Mouse (Mus musculus): ENCODE results near the gene Grid2ip. TPM values are rescaled to one million over a fixed set of nuclear protein-coding genes. Genes with fewer than 3 reads are reported as not detected.

Grid2ip gene
- polyA plus RNA-seq, 1 experiment, result not detected

- no peak overlapping the region for H3K27ac ChIP-seq (ENCODE audit: insufficient read depth, low read depth, low read length)
- WGBS, result 27% methylated on average over 28 of the region's 28 CpGs
- H3K4me3 ChIP-seq (ENCODE audit: insufficient read depth, low read depth, low read length), result no peak overlapping the region
- H3K4me1 ChIP-seq (ENCODE audit: control insufficient read depth, insufficient read depth, low read length), result peaks cover 18% of the 10 kb centered on the region
- no peak for TF ChIP-seq POLR2A (IDR thresholded peaks at IDR 0.05; ENCODE audit: insufficient read depth, low read depth, low read length)
- TF ChIP-seq CTCF (IDR thresholded peaks at IDR 0.05; ENCODE audit: insufficient read depth, low read depth, low read length), result no peak
These were observed 426 bp downstream of the Grid2ip start for GRCm38 (mm10) chr5:143357564-143357963.

GRCm38 (mm10) chr5:143359263-143359662 lies 2.1 kb downstream of the Grid2ip start:
- Histone ChIP-seq H3K4me3 (ENCODE audit: insufficient read depth, low read depth, low read length) (no peak overlapping the region), H3K4me1 (ENCODE audit: control insufficient read depth, insufficient read depth, low read length) (peaks cover 29% of the 10 kb centered on the region), H3K27ac (ENCODE audit: insufficient read depth, low read depth, low read length) (no peak overlapping the region)
- TF ChIP-seq CTCF (IDR thresholded peaks at IDR 0.05; ENCODE audit: insufficient read depth, low read depth, low read length) (no peak), POLR2A (IDR thresholded peaks at IDR 0.05; ENCODE audit: insufficient read depth, low read depth, low read length) (no peak)
- 41% methylated on average over 7 of the region's 7 CpGs for WGBS

GRCm38 (mm10) chr5:143360000-143360399 lies 2.9 kb downstream of the Grid2ip start:
- no peak overlapping the region for H3K27ac ChIP-seq (ENCODE audit: insufficient read depth, low read depth, low read length)
- 87% methylated on average over 5 of the region's 5 CpGs for WGBS
- no peak for TF ChIP-seq POLR2A (IDR thresholded peaks at IDR 0.05; ENCODE audit: insufficient read depth, low read depth, low read length)
- TF ChIP-seq CTCF (IDR thresholded peaks at IDR 0.05; ENCODE audit: insufficient read depth, low read depth, low read length), result no peak
- no peak overlapping the region for H3K4me3 ChIP-seq (ENCODE audit: insufficient read depth, low read depth, low read length)
- peaks cover 36% of the 10 kb centered on the region for H3K4me1 ChIP-seq (ENCODE audit: control insufficient read depth, insufficient read depth, low read length)

- TF ChIP-seq CTCF (IDR thresholded peaks at IDR 0.05; ENCODE audit: insufficient read depth, low read depth, low read length) (no peak), POLR2A (IDR thresholded peaks at IDR 0.05; ENCODE audit: insufficient read depth, low read depth, low read length) (no peak)
- Histone ChIP-seq H3K4me3 (ENCODE audit: insufficient read depth, low read depth, low read length) (no peak overlapping the region), H3K27ac (ENCODE audit: insufficient read depth, low read depth, low read length) (no peak overlapping the region), H3K4me1 (ENCODE audit: control insufficient read depth, insufficient read depth, low read length) (peaks cover 36% of the 10 kb centered on the region)
- WGBS, result 14% methylated on average over 7 of the region's 7 CpGs
These were observed 4.3 kb downstream of the Grid2ip start for GRCm38 (mm10) chr5:143361428-143361827.

GRCm38 (mm10) chr5:143363678-143364615 lies 6.8 kb downstream of the Grid2ip start:
- WGBS, result 2% methylated on average over 47 of the region's 47 CpGs
- Histone ChIP-seq H3K4me3 (ENCODE audit: insufficient read depth, low read depth, low read length) (peak overlapping the region; percentile 52), H3K27ac (ENCODE audit: insufficient read depth, low read depth, low read length) (no peak overlapping the region), H3K4me1 (ENCODE audit: control insufficient read depth, insufficient read depth, low read length) (peaks cover 33% of the 10 kb centered on the region)
- TF ChIP-seq CTCF (IDR thresholded peaks at IDR 0.05; ENCODE audit: insufficient read depth, low read depth, low read length) (no peak), POLR2A (IDR thresholded peaks at IDR 0.05; ENCODE audit: insufficient read depth, low read depth, low read length) (no peak)

- TF ChIP-seq POLR2A (IDR thresholded peaks at IDR 0.05; ENCODE audit: insufficient read depth, low read depth, low read length) (no peak), CTCF (IDR thresholded peaks at IDR 0.05; ENCODE audit: insufficient read depth, low read depth, low read length) (no peak)
- Histone ChIP-seq H3K4me3 (ENCODE audit: insufficient read depth, low read depth, low read length) (no peak overlapping the region), H3K27ac (ENCODE audit: insufficient read depth, low read depth, low read length) (no peak overlapping the region), H3K4me1 (ENCODE audit: control insufficient read depth, insufficient read depth, low read length) (peaks cover 54% of the 10 kb centered on the region)
- WGBS, result 71% methylated on average over 3 of the region's 3 CpGs
These were observed 10.8 kb downstream of the Grid2ip start for GRCm38 (mm10) chr5:143367931-143368330.

GRCm38 (mm10) chr5:143369611-143370255 lies 12.6 kb downstream of the Grid2ip start:
- 4% methylated on average over 36 of the region's 36 CpGs for WGBS
- Histone ChIP-seq H3K27ac (ENCODE audit: insufficient read depth, low read depth, low read length) (no peak overlapping the region), H3K4me3 (ENCODE audit: insufficient read depth, low read depth, low read length) (peak overlapping the region; percentile 40), H3K4me1 (ENCODE audit: control insufficient read depth, insufficient read depth, low read length) (peaks cover 42% of the 10 kb centered on the region)
- TF ChIP-seq CTCF (IDR thresholded peaks at IDR 0.05; ENCODE audit: insufficient read depth, low read depth, low read length) (no peak), POLR2A (IDR thresholded peaks at IDR 0.05; ENCODE audit: insufficient read depth, low read depth, low read length) (no peak)

- 26% methylated on average over 17 of the region's 17 CpGs for WGBS
- peak overlapping the region; percentile 40 for H3K4me3 ChIP-seq (ENCODE audit: insufficient read depth, low read depth, low read length)
- H3K4me1 ChIP-seq (ENCODE audit: control insufficient read depth, insufficient read depth, low read length), result peaks cover 44% of the 10 kb centered on the region
- no peak for TF ChIP-seq CTCF (IDR thresholded peaks at IDR 0.05; ENCODE audit: insufficient read depth, low read depth, low read length)
- no peak for TF ChIP-seq POLR2A (IDR thresholded peaks at IDR 0.05; ENCODE audit: insufficient read depth, low read depth, low read length)
- H3K27ac ChIP-seq (ENCODE audit: insufficient read depth, low read depth, low read length), result no peak overlapping the region
These were observed 13.4 kb downstream of the Grid2ip start for GRCm38 (mm10) chr5:143370416-143371145.

Data from olfactory bulb, adult 2 months (tissue).